Mouse (Mus musculus) liver, embryonic 14.5 days (tissue): ENCODE data around the gene Nelfa.

ENCODE experiments used
- CTCF ChIP-seq: IDR thresholded peaks from 2 replicates; pipeline ENCODE4 v1.5.1; 2016; ENCODE audit warnings: antibody characterized with exemption, low read depth, control low read depth
- EP300 ChIP-seq: IDR thresholded peaks from 2 replicates; pipeline ENCODE4 v1.6.1; 2016; ENCODE audit warnings: antibody characterized with exemption, low read depth

GRCm38 (mm10) chr5:33854019-33854418 is 82.2 kb downstream of the Nelfa start:
- TF ChIP-seq CTCF: peak; percentile 28
- no peak for TF ChIP-seq EP300
